Mouse (Mus musculus): ENCODE results near the gene Rps6kc1. TPM values are rescaled to one million over a fixed set of nuclear protein-coding genes. Genes with fewer than 3 reads are reported as not detected.

The Rps6kc1 gene
- polyA plus RNA-seq, 1 experiment from 2014 or later, result 21.1 TPM

- Histone ChIP-seq H3K4me2 (replicated peaks) (no peak overlapping the region), H3K4me3 (no peak overlapping the region), H3K36me3 (no peaks in the 10 kb centered on the region), H3K27me3 (no peaks in the 10 kb centered on the region), H3K9me3 (no peaks in the 10 kb centered on the region), H3K27ac (no peak overlapping the region), H3K9ac (no peak overlapping the region), H3K4me1 (no peaks in the 10 kb centered on the region)
- no peak for ATAC-seq (ENCODE audit: insufficient number of reproducible peaks, insufficient read depth, low FRiP score, low TSS enrichment)
- 70% methylated on average over 11 of the region's 11 CpGs for WGBS
These were observed 216.0 kb downstream of the Rps6kc1 start for GRCm38 (mm10) chr1:190695589-190695988.

- 84% methylated on average over 29 of the region's 29 CpGs for WGBS
- ATAC-seq (ENCODE audit: insufficient number of reproducible peaks, insufficient read depth, low FRiP score, low TSS enrichment), result no peak
- Histone ChIP-seq H3K36me3 (no peaks in the 10 kb centered on the region), H3K9me3 (no peaks in the 10 kb centered on the region), H3K27ac (no peak overlapping the region), H3K27me3 (no peaks in the 10 kb centered on the region), H3K4me1 (no peaks in the 10 kb centered on the region), H3K4me2 (replicated peaks) (no peak overlapping the region), H3K9ac (no peak overlapping the region), H3K4me3 (no peak overlapping the region)
These were observed 220.9 kb downstream of the Rps6kc1 start for GRCm38 (mm10) chr1:190690528-190691262.

DNA sequence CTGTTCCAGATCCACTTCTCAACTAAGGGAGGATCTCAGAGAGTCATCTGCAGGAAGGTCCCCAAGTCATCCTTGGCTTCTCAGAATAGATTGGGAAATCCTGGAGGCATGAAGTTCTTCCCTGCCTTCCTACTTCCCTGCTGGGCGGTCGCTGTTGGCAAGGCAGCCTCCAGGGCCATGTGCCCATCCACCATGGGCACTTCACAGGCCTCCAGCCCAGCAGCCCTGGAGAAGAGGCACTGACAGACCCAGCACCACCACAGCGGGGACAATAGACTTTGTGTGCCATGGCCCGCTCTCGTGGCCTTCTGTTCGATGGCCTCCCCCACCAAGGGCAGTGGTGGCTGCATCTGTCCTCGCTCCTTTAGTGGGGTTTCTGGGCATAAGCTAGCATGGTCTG, 228.5 kb downstream of the Rps6kc1 start:
- H3K27ac ChIP-seq, result no peak overlapping the region
- ATAC-seq (ENCODE audit: insufficient number of reproducible peaks, insufficient read depth, low FRiP score, low TSS enrichment), result no peak

GRCm38 (mm10) chr1:190682021-190682926, 229.3 kb downstream of the Rps6kc1 start:
- H3K27ac ChIP-seq, result no peak overlapping the region
- no peaks in the 10 kb centered on the region for H3K36me3 ChIP-seq
- H3K27me3 ChIP-seq, result no peaks in the 10 kb centered on the region
- H3K9me3 ChIP-seq, result no peaks in the 10 kb centered on the region
- 52% methylated on average over 25 of the region's 25 CpGs for WGBS
- no peak overlapping the region for H3K4me3 ChIP-seq
- no peak overlapping the region for H3K9ac ChIP-seq
- H3K4me1 ChIP-seq, result peaks cover 4% of the 10 kb centered on the region; the same call in 1 of the 2 replicates
- ATAC-seq (ENCODE audit: insufficient number of reproducible peaks, insufficient read depth, low FRiP score, low TSS enrichment), result no peak
- H3K4me2 ChIP-seq (replicated peaks), result no peak overlapping the region; the same call in 1 of the 2 replicates

More for the DNA sequence above, 228.5 kb downstream of the Rps6kc1 start:
- Histone ChIP-seq H3K4me1 (peaks cover 4% of the 10 kb centered on the region; the same call in 1 of the 2 replicates), H3K9ac (no peak overlapping the region), H3K9me3 (no peaks in the 10 kb centered on the region), H3K27me3 (no peaks in the 10 kb centered on the region), H3K4me3 (no peak overlapping the region), H3K4me2 (replicated peaks) (no peak overlapping the region), H3K36me3 (no peaks in the 10 kb centered on the region)
- WGBS, result 95% methylated on average over 7 of the region's 7 CpGs

- Histone ChIP-seq H3K36me3 (no peaks in the 10 kb centered on the region), H3K27me3 (no peaks in the 10 kb centered on the region)
- 85% methylated on average over 3 of the region's 3 CpGs for WGBS
These were observed 236.1 kb downstream of the Rps6kc1 start for GRCm38 (mm10) chr1:190675455-190675854.

DNA sequence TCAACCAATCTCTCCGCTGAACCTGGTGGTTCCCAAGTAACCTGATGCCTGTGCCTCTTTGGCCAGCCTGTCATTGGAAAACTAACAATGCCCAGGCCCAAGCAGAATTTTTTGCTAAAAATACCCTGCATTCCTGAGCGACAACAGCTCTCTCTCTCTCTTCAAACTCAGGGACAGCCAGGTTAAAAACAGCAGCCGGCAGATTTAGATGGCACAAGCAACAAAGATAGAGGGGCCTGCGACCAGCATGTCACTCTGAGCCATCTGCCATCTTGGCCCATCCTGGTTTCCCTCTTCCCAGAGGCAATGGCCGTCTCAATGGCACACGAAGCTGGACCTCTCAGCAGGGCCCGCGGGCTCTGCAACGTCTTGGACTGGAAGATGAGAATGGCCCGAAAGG, 242.5 kb downstream of the Rps6kc1 start:
- no peaks in the 10 kb centered on the region for H3K4me1 ChIP-seq
- 0 out of 2 replicates have a peak overlapping the region, but pooled peaks have one; percentile 57 for H3K27ac ChIP-seq
- 54% methylated on average over 10 of the region's 10 CpGs for WGBS

More at GRCm38 (mm10) chr1:190675455-190675854, 236.1 kb downstream of the Rps6kc1 start:
- no peak for ATAC-seq (ENCODE audit: insufficient number of reproducible peaks, insufficient read depth, low FRiP score, low TSS enrichment)
- Histone ChIP-seq H3K4me1 (no peaks in the 10 kb centered on the region), H3K27ac (no peak overlapping the region), H3K4me2 (replicated peaks) (no peak overlapping the region), H3K9ac (no peak overlapping the region), H3K4me3 (no peak overlapping the region), H3K9me3 (no peaks in the 10 kb centered on the region)

DNA sequence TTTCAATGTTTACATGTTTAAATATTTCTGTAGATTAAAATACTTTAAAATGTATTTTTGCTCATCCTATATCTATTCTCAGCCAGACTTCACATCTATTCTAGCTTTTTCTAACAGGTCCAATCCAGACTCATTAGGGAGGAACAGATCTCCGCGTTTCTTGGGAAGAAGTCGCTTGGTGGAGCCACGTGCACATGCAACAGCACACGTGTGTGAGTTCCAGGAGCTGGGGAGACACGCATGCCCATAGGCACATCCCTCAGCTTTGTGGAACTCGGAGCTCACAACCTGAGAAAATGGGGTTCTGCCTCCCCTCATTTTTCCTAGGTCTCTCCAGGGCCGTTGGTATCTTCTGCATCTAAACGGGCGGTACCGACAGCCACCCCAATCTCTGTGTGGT, 243.7 kb downstream of the Rps6kc1 start:
- no peak overlapping the region for H3K27ac ChIP-seq
- WGBS, result 97% methylated on average over 11 of the region's 11 CpGs
- H3K4me2 ChIP-seq (replicated peaks), result no peak overlapping the region
- H3K9ac ChIP-seq, result no peak overlapping the region
- H3K4me1 ChIP-seq, result no peaks in the 10 kb centered on the region
- H3K36me3 ChIP-seq, result no peaks in the 10 kb centered on the region
- no peaks in the 10 kb centered on the region for H3K27me3 ChIP-seq
- H3K9me3 ChIP-seq, result no peaks in the 10 kb centered on the region
- no peak overlapping the region for H3K4me3 ChIP-seq
- ATAC-seq (ENCODE audit: insufficient number of reproducible peaks, insufficient read depth, low FRiP score, low TSS enrichment), result no peak

More for the DNA sequence above, 242.5 kb downstream of the Rps6kc1 start:
- Histone ChIP-seq H3K9me3 (no peaks in the 10 kb centered on the region), H3K4me2 (replicated peaks) (no peak overlapping the region), H3K36me3 (no peaks in the 10 kb centered on the region), H3K4me3 (no peak overlapping the region), H3K27me3 (no peaks in the 10 kb centered on the region), H3K9ac (no peak overlapping the region)
- ATAC-seq (ENCODE audit: insufficient number of reproducible peaks, insufficient read depth, low FRiP score, low TSS enrichment), result no peak

DNA sequence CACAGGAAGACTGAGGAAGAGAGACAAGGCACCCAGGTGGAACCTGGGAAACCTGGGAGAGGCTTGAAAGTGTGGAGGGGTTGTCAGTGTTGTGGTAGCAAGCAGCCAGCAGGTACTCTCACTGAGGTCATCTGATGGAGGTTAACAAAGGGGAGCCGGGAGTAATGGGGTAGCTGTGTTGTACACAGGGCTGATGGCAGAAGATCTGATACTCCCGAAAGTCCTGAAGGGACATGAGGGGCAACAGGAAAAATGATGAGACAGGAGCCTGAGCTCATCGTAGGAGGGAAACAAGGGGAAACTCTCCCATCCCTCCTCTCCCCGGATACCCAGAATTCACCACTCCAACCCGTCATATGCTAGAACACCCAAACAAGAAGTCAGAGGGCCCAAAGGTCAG, 244.2 kb downstream of the Rps6kc1 start:
- Histone ChIP-seq H3K27me3 (no peaks in the 10 kb centered on the region), H3K9me3 (no peaks in the 10 kb centered on the region)

GRCm38 (mm10) chr1:190665490-190665875, 246.1 kb downstream of the Rps6kc1 start:
- H3K4me1 ChIP-seq, result no peaks in the 10 kb centered on the region
- H3K9me3 ChIP-seq, result no peaks in the 10 kb centered on the region
- no peak overlapping the region for H3K27ac ChIP-seq
- ATAC-seq (ENCODE audit: insufficient number of reproducible peaks, insufficient read depth, low FRiP score, low TSS enrichment), result no peak
- no peaks in the 10 kb centered on the region for H3K27me3 ChIP-seq
- no peak overlapping the region for H3K4me2 ChIP-seq (replicated peaks)
- H3K4me3 ChIP-seq, result no peak overlapping the region
- H3K9ac ChIP-seq, result no peak overlapping the region
- H3K36me3 ChIP-seq, result no peaks in the 10 kb centered on the region
- 87% methylated on average over 8 of the region's 8 CpGs for WGBS

More for the DNA sequence above, 244.2 kb downstream of the Rps6kc1 start:
- WGBS, result 80% methylated on average over 5 of the region's 5 CpGs
- Histone ChIP-seq H3K9ac (no peak overlapping the region), H3K4me3 (no peak overlapping the region), H3K4me2 (replicated peaks) (no peak overlapping the region), H3K4me1 (no peaks in the 10 kb centered on the region), H3K36me3 (no peaks in the 10 kb centered on the region), H3K27ac (no peak overlapping the region)
- no peak for ATAC-seq (ENCODE audit: insufficient number of reproducible peaks, insufficient read depth, low FRiP score, low TSS enrichment)

- no peaks in the 10 kb centered on the region for H3K9me3 ChIP-seq
- 82% methylated on average over 21 of the region's 21 CpGs for WGBS
- no peak overlapping the region for H3K4me3 ChIP-seq
- H3K9ac ChIP-seq, result no peak overlapping the region
- H3K4me2 ChIP-seq (replicated peaks), result no peak overlapping the region
- peaks cover 1% of the 10 kb centered on the region; the same call in 1 of the 2 replicates for H3K4me1 ChIP-seq
- ATAC-seq (ENCODE audit: insufficient number of reproducible peaks, insufficient read depth, low FRiP score, low TSS enrichment), result no peak
- no peaks in the 10 kb centered on the region for H3K36me3 ChIP-seq
- H3K27ac ChIP-seq, result no peak overlapping the region
- no peaks in the 10 kb centered on the region for H3K27me3 ChIP-seq
These were observed 246.6 kb downstream of the Rps6kc1 start for GRCm38 (mm10) chr1:190664767-190665489.

- Histone ChIP-seq H3K27ac (no peak overlapping the region), H3K9me3 (no peaks in the 10 kb centered on the region), H3K4me1 (peaks cover 8% of the 10 kb centered on the region; the same call in 1 of the 2 replicates), H3K36me3 (no peaks in the 10 kb centered on the region), H3K4me2 (replicated peaks) (no peak overlapping the region), H3K27me3 (no peaks in the 10 kb centered on the region), H3K9ac (no peak overlapping the region), H3K4me3 (no peak overlapping the region)
- no peak for ATAC-seq (ENCODE audit: insufficient number of reproducible peaks, insufficient read depth, low FRiP score, low TSS enrichment)
- WGBS, result 80% methylated on average over 4 of the region's 4 CpGs
These were observed 247.6 kb downstream of the Rps6kc1 start for GRCm38 (mm10) chr1:190663996-190664395.
